Mouse (Mus musculus) 3T3-L1 (cell line): ENCODE data around the gene Tmem221.

Experiments
- DNase-seq: peaks from one replicate; pipeline ENCODE4 v3.0.0-alpha.2; 2015; ENCODE audit warnings: low read depth, low spot score

Gene Tmem221

GRCm38 (mm10) chr8:71550754-71551153 lies 7.9 kb downstream of the Tmem221 start:
- DNase-seq: no peak

GRCm38 (mm10) chr8:71547590-71547989 lies 11.1 kb downstream of the Tmem221 start:
- no peak for DNase-seq

- no peak for DNase-seq
Observed at GRCm38 (mm10) chr8:71545053-71545452, 13.6 kb downstream of the Tmem221 start.

- DNase-seq: no peak
Observed at GRCm38 (mm10) chr8:71543755-71544154, 14.9 kb downstream of the Tmem221 start.

- peak; percentile 100 for DNase-seq
Observed at GRCm38 (mm10) chr8:71542632-71543343, 15.9 kb downstream of the Tmem221 start, which contains the start of gene Mvb12a. Mvb12a (plus strand) TSS chr8:71542922.

GRCm38 (mm10) chr8:71537028-71537867 lies 21.4 kb downstream of the Tmem221 start, which contains the start of gene Bst2:
Bst2 (minus strand) TSS chr8:71537456.
- peak; percentile 96 for DNase-seq

GRCm38 (mm10) chr8:71535663-71536062 lies 23.0 kb downstream of the Tmem221 start:
- DNase-seq: no peak

- DNase-seq: no peak
Observed at GRCm38 (mm10) chr8:71534263-71534810, 24.3 kb downstream of the Tmem221 start.

GRCm38 (mm10) chr8:71530735-71531467 lies 27.8 kb downstream of the Tmem221 start:
- peak; percentile 59 for DNase-seq

- DNase-seq: no peak
Observed at GRCm38 (mm10) chr8:71528362-71529073, 30.2 kb downstream of the Tmem221 start.

GRCm38 (mm10) chr8:71527162-71527870 lies 31.4 kb downstream of the Tmem221 start:
- DNase-seq: no peak

GRCm38 (mm10) chr8:71526272-71526671 lies 32.4 kb downstream of the Tmem221 start:
- DNase-seq: no peak

GRCm38 (mm10) chr8:71525226-71526050 lies 33.2 kb downstream of the Tmem221 start, which contains the start of gene Ccdc194:
Ccdc194 (minus strand) TSS chr8:71525711.
- no peak for DNase-seq

GRCm38 (mm10) chr8:71521634-71522033 lies 37.0 kb downstream of the Tmem221 start:
- DNase-seq: peak; percentile 99

GRCm38 (mm10) chr8:71519037-71519825 lies 39.4 kb downstream of the Tmem221 start:
- peak; percentile 92 for DNase-seq

- DNase-seq: peak; percentile 34
Observed at GRCm38 (mm10) chr8:71516786-71517185, 41.9 kb downstream of the Tmem221 start.

GRCm38 (mm10) chr8:71515043-71515442 lies 43.6 kb downstream of the Tmem221 start:
- no peak for DNase-seq

GRCm38 (mm10) chr8:71513018-71513754 lies 45.5 kb downstream of the Tmem221 start:
- no peak for DNase-seq
